Mouse (Mus musculus) hindbrain, postnatal 0 days (tissue): ENCODE data around the gene Cdh13. TPM values are rescaled to one million over a fixed set of nuclear protein-coding genes. Genes with fewer than 3 reads are reported as not detected.

Experiments used
- ATAC-seq: fragments of 200-750 bp; cut with Nextera tagmentation; 2 replicates; pipeline ENCODE4 v1.8.0; 2017; ENCODE audit warnings: mild to moderate bottlenecking, moderate TSS enrichment, moderate library complexity
- DNase-seq: peaks from one replicate; pipeline ENCODE4 v3.0.0-alpha.2; 2015; ENCODE audit warnings: low spot score
- H3K27ac ChIP-seq: fragments of 300-500 bp; sonication (generic); 2 replicates; pipeline ENCODE4 v1.5.1; 2014; ENCODE audit warnings: mild to moderate bottlenecking
- H3K27me3 ChIP-seq: fragments of 300-500 bp; sonication (generic); 2 replicates; pipeline ENCODE4 v1.6.1; 2014; ENCODE audit warnings: low read length, mixed read lengths; ENCODE audit not compliant: insufficient read depth
- H3K36me3 ChIP-seq: fragments of 300-500 bp; sonication (generic); 2 replicates; pipeline ENCODE4 v1.6.1; 2014; ENCODE audit warnings: low read length, mixed read lengths; ENCODE audit not compliant: insufficient read depth
- H3K4me1 ChIP-seq: fragments of 300-500 bp; sonication (generic); 2 replicates; pipeline ENCODE4 v1.6.1; 2014; ENCODE audit warnings: antibody characterized with exemption, low read length, mixed read lengths; ENCODE audit not compliant: insufficient read depth
- H3K4me2 ChIP-seq: fragments of 300-500 bp; sonication (generic); 2 replicates; pipeline ENCODE4 v1.6.1; 2014; ENCODE audit warnings: low read depth, mild to moderate bottlenecking, low read length, moderate library complexity, mixed read lengths
- H3K4me3 ChIP-seq: fragments of 300-500 bp; sonication (generic); 2 replicates; pipeline ENCODE4 v1.5.1; 2014; ENCODE audit warnings: low read length
- H3K9ac ChIP-seq: fragments of 300-500 bp; sonication (generic); replicated peaks from 2 replicates; pipeline ENCODE4 v1.6.1; 2014; ENCODE audit warnings: mild to moderate bottlenecking, low read length, moderate library complexity, mixed read lengths
- H3K9me3 ChIP-seq: fragments of 300-500 bp; sonication (generic); 2 replicates; pipeline ENCODE4 v1.6.1; 2016; ENCODE audit warnings: low read length, mixed read lengths
- CTCF ChIP-seq: IDR thresholded peaks from 2 replicates; pipeline ENCODE4 v1.5.1; 2016; ENCODE audit warnings: antibody characterized with exemption, control low read depth, low read depth
- WGBS: fragments of 180-500 bp; shearing (Covaris S2); extraction: QIAGEN DNeasy Blood & Tissue Kit; methylation state at CpG from one replicate; pipeline ENCODE4 v1.1.7; 2014; 5-methylcytosine and 5-hydroxymethylcytosine counted together
- polyA plus RNA-seq: library from polyadenylated mRNA; unstranded; fragments of >200 nt; fragmentation: Nextera tagmentation; extraction: Ambion mirVana; gene quantifications from 2 replicates; pipeline ENCODE4 v1.2.1, GENCODE M21; 2015
- total RNA-seq: library from RNA; depleted of rRNA; stranded (reverse); fragments of >200 nt; gene quantifications from 2 replicates; pipeline ENCODE4 v1.2.3, GENCODE M21; 2014

Cdh13 gene
- total and polyA plus RNA-seq, 2 experiments from 2014 or later, result 137 to 141 TPM

- H3K4me1 ChIP-seq, result no peaks in the 10 kb centered on the region
- no peaks in the 10 kb centered on the region for H3K27me3 ChIP-seq
- ATAC-seq (no peak), DNase-seq (no peak)
- H3K27ac ChIP-seq, result no peak overlapping the region
- no peak overlapping the region for H3K9ac ChIP-seq
- no peak overlapping the region for H3K4me2 ChIP-seq
- H3K9me3 ChIP-seq, result no peaks in the 10 kb centered on the region
- no peaks in the 10 kb centered on the region for H3K36me3 ChIP-seq
- WGBS, result 61% methylated on average over 4 of the region's 4 CpGs
- no peak overlapping the region for H3K4me3 ChIP-seq
- no peak for TF ChIP-seq CTCF
These were observed 20.4 kb upstream of the Cdh13 start for GRCm38 (mm10) chr8:118263117-118263516.

GRCm38 (mm10) chr8:118270751-118271402 lies 12.7 kb upstream of the Cdh13 start:
- 26% methylated on average over 7 of the region's 7 CpGs for WGBS
- peaks cover 9% of the 10 kb centered on the region for H3K4me1 ChIP-seq
- no peaks in the 10 kb centered on the region for H3K36me3 ChIP-seq
- no peak overlapping the region for H3K9ac ChIP-seq
- no peaks in the 10 kb centered on the region for H3K9me3 ChIP-seq
- H3K27me3 ChIP-seq, result peaks cover 3% of the 10 kb centered on the region; the same call in 1 of the 2 replicates
- H3K4me3 ChIP-seq, result no peak overlapping the region
- DNase-seq (peak; percentile 81), ATAC-seq (peak; percentile 47; the same call in 1 of the 2 replicates)
- H3K4me2 ChIP-seq, result no peak overlapping the region
- no peak for TF ChIP-seq CTCF
- no peak overlapping the region for H3K27ac ChIP-seq

- no peak for TF ChIP-seq CTCF
- DNase-seq (no peak), ATAC-seq (no peak)
- Histone ChIP-seq H3K4me2 (no peak overlapping the region), H3K9me3 (no peaks in the 10 kb centered on the region), H3K4me1 (peaks cover 9% of the 10 kb centered on the region), H3K9ac (no peak overlapping the region), H3K4me3 (no peak overlapping the region), H3K36me3 (no peaks in the 10 kb centered on the region), H3K27me3 (peaks cover 3% of the 10 kb centered on the region; the same call in 1 of the 2 replicates), H3K27ac (no peak overlapping the region)
- WGBS, result 86% methylated on average over 1 of the region's 1 CpGs
These were observed 11.0 kb upstream of the Cdh13 start for GRCm38 (mm10) chr8:118272493-118272892.

- 44% methylated on average over 9 of the region's 9 CpGs for WGBS
- Histone ChIP-seq H3K4me3 (no peak overlapping the region), H3K9ac (no peak overlapping the region), H3K27ac (no peak overlapping the region), H3K4me2 (no peak overlapping the region), H3K36me3 (no peaks in the 10 kb centered on the region), H3K9me3 (no peaks in the 10 kb centered on the region), H3K27me3 (peaks cover 3% of the 10 kb centered on the region; the same call in 1 of the 2 replicates), H3K4me1 (peaks cover 9% of the 10 kb centered on the region)
- ATAC-seq (no peak), DNase-seq (peak; percentile 18)
- TF ChIP-seq CTCF, result no peak
These were observed 9.3 kb upstream of the Cdh13 start for GRCm38 (mm10) chr8:118274243-118274642.

- peak; percentile 95 for TF ChIP-seq CTCF
- Histone ChIP-seq H3K27me3 (peaks cover 3% of the 10 kb centered on the region; the same call in 1 of the 2 replicates), H3K4me3 (no peak overlapping the region), H3K4me1 (peaks cover 9% of the 10 kb centered on the region), H3K4me2 (no peak overlapping the region), H3K9ac (no peak overlapping the region), H3K27ac (no peak overlapping the region), H3K36me3 (no peaks in the 10 kb centered on the region), H3K9me3 (no peaks in the 10 kb centered on the region)
- ATAC-seq, result no peak
- peak; percentile 87 for DNase-seq
- WGBS, result 9% methylated on average over 4 of the region's 4 CpGs
These were observed 8.8 kb upstream of the Cdh13 start for GRCm38 (mm10) chr8:118274688-118275087.

- peak overlapping the region; percentile 74 for H3K27ac ChIP-seq
- ATAC-seq (peak; percentile 63), DNase-seq (peak; percentile 64)
- WGBS, result 2% methylated on average over 45 of the region's 46 CpGs
- peak overlapping the region; percentile 85 for H3K4me2 ChIP-seq
- H3K36me3 ChIP-seq, result no peaks in the 10 kb centered on the region
- peak overlapping the region; percentile 63 for H3K9ac ChIP-seq
- no peak for TF ChIP-seq CTCF
- no peaks in the 10 kb centered on the region for H3K9me3 ChIP-seq
- no peaks in the 10 kb centered on the region for H3K27me3 ChIP-seq
- peaks cover 20% of the 10 kb centered on the region for H3K4me1 ChIP-seq
- peak overlapping the region; percentile 54 for H3K4me3 ChIP-seq
These were observed 838 bp downstream of the Cdh13 start for GRCm38 (mm10) chr8:118284112-118285029.
